Mouse (Mus musculus) cerebellum, adult 9-11 months (tissue): ENCODE measurements around the gene Snai1.
A peak's percentile ranks its signal among the peaks of the same experiment; 100 is the strongest.

Experiments used
- DNase-seq: peaks from one replicate; pipeline ENCODE4 v3.0.0; 2022

Snai1 gene

GRCm38 (mm10) chr2:167537476-167538297, at the start of gene Snai1:
TSS of gene Snai1 (plus strand) at chr2:167538195.
- DNase-seq, result peak; percentile 90

DNA sequence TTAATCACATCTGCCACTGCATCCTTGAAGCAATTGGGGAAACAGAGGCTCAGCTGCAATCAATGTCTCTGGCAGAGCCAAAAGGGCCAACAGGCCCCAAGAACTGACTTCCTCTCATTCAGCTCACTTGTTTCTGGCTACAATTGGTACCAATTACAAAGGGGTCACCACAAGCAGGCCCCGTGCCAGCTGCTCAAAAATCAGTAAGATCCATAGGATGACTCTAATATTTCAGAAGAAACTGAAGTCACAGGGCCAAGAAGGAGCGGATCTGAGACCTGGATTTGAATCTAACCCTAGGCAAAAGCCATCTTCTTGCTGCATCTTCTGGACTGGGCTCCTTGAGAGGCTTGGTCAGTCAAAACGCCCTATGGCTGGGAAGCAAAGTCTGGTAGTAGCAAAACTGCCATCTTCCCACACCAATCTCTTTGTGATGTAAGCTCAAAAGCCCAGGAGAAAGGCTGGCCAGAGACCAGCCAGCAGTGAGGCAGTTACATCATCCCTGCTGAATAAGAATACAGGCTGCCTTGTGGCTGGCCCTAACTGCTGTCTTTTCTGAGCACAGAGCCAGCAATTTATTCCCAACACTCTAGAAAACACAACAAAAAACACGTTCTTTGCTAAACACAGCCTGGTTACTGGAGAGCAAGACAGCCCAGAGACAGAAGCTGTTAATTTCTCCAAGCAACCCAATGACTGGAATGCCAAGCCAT, 47.0 kb upstream of the Snai1 start:
- peak; percentile 67 for DNase-seq

GRCm38 (mm10) chr2:167491757-167492708, 46.0 kb upstream of the Snai1 start, which contains the start of gene Rnf114:
TSS of gene Rnf114 (plus strand) at chr2:167492645.
- DNase-seq, result peak; percentile 77

GRCm38 (mm10) chr2:167492713-167493636, 45.0 kb upstream of the Snai1 start, which contains the start of gene Spata2:
TSS of gene Spata2 (minus strand) at chr2:167492887.
- DNase-seq, result peak; percentile 94

GRCm38 (mm10) chr2:167496437-167496836, 41.6 kb upstream of the Snai1 start:
- no peak for DNase-seq

DNA sequence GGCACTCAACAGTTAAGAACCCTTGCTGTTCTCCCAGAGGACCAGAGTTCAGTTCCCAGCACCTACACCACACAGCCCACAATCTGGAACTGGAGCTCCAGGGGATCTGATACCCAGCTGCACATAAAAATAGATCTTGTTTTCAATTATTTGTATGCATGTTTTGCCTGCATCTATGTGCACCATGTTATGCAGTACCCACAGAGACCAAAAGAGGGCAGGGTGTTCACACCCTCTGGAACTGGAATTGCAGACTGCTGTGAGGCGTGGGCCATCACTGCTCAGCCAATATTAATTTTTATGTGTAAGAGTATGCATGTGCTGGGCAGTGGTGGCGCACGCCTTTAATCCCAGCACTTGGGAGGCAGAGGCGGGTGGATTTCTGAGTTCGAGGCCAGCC, 40.7 kb upstream of the Snai1 start:
- DNase-seq, result no peak

DNA sequence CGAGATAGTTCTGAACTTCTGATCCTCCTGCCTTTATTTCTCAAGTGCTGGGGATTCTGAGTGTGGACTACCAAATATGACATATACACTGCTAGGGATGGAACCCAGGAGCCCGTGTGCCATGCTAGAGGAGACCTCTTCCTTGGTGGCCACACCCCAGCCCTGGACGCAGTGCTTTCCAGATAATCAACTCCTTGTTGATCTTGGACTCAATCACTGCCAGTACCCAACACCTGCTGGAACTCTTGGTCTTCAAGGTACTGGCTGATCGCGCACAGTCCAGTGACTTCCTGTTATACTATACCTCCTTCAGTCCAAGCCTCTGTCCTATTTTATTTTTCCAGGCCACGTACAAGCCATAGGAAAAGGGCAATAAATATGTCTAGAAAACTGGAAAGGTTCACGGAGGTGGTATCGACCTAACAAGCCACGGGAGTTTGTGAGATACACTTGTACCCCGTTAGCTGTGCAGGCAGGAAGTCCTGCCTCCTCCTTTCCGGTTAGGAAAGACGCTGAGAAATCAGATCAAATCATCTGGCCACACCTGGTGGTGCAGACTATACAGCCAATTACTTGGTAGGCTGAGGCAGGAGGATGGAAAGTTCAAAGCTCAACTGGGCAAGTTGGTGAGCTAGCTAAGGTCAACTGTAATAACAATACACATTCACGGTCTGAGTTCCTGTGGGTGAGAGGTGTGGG, 35.3 kb upstream of the Snai1 start:
- peak; percentile 55 for DNase-seq

DNA sequence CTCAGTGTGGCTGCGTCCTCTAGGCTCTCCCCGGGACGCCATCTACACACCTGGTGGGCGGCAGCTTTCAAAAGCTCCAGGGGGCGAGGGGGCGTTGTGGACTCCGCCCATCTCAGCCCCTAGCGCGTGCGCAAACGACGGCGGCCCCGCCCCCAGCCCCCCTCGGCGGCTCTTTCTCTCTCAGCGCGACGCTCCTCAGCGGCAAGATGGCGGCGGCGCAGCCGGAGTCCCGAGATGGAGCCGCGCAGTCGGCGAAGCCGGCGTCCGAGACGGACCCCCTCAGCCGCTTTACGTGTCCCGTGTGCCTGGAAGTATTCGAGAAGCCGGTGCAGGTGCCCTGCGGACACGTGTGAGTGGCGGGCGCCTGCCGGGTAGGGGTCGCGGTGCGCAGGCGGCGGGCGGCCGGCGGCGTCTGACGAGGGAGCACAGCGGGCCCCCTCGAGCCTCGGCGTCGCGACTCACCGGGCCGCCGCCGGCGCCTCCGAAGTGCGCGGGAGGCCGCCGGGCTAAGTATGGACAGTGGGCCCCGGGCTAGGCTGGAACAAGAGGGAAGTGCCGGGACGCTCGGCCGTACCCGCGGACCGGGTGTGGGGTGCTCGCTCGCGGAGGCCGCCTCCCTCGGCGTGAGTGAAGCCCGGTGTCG, 34.6 kb upstream of the Snai1 start:
- peak; percentile 88 for DNase-seq

DNA sequence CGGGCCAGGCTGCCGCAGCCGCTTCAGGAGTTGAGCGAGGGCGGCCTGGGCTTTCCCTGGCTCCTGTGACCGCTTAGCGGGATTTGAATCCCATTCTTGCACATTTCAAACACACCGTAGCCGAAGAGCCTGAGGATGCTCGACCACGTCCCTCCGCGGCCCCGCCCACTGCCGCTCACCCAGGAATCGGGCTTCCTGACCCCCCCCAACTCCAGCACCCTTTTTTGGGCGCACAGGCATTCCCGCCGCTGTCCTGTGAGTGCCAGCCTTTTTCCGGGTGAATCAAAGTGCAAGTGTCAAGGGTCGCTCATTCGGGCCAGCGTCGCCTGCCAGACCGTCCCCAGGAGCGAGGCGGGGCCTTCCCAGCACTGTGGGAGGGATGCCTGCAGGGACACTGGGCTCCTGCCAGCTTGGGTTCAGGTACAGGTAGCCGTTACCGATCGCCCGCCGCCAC, 34.1 kb upstream of the Snai1 start:
- peak; percentile 77 for DNase-seq

DNA sequence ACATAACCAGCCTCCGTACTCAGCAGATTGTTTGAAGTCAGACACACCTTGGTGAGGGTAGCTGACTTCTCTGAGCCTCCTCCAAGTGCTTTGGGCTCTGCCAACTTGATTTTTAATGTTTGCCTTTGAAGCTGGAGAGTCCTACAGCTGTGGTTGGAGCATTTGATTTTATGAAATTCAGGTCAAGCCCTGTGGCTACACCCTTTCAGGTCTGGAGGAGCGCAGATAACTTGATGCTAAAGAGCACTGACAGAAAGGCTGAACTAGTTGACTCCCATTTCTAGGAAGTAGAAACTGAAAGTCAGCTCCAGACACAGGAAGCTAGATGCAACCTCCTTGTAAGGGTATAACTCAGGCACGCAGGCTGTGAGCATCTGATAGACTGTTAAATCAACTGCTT, 32.9 kb upstream of the Snai1 start:
- DNase-seq, result peak; percentile 23

GRCm38 (mm10) chr2:167506546-167507260, 31.3 kb upstream of the Snai1 start:
- peak; percentile 23 for DNase-seq

DNA sequence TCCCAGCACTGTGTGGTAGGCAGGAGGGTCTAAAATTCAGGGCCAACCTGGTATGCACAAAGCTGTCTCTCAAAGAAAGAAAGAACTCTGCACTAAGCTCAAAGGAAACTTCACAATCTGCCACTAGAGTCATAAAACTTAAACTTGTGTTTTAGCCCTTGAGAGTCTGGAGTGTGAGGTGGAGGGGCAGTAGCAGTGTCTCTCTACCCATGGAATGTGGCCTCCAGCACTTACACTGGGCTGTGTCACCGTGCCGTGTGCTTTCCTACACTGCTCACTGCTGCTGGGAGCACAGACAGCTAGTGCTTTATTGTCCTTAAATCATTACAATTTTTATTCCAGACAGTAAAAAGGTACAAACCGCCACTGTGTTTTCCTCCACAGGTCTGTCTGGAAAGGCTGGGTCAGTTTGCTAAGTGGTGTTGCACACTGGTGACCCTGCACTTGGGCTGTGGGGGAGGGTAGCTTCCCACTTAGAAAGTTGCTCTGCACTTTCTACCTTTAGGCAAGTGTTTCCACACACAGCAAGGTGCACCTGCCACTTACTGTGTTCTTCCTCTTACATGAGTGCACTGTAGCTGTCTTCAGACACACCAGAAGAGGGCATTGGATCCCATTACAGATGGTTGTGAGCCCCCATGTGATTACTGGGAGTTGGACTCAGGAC, 30.1 kb upstream of the Snai1 start:
- DNase-seq, result peak; percentile 16

DNA sequence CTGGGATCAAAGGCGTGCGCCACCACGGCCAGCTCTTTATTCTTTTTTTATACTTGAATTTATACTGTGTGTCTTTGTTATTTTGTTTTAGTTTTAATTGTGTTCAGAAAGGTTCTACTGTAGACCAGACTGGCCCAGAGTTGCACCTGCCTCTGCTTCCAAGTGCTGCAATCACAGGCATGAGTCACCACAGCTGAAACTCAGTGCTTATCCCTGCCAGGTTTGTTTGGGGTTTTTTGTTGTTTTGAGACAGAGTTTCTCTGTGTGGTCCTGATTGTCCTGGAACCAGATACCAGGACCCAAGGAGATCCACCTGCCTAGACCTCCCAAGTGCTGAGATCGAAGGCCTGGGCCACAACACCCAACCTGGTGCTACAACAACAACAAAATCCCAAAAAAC, 29.4 kb upstream of the Snai1 start:
- peak; percentile 7 for DNase-seq

DNA sequence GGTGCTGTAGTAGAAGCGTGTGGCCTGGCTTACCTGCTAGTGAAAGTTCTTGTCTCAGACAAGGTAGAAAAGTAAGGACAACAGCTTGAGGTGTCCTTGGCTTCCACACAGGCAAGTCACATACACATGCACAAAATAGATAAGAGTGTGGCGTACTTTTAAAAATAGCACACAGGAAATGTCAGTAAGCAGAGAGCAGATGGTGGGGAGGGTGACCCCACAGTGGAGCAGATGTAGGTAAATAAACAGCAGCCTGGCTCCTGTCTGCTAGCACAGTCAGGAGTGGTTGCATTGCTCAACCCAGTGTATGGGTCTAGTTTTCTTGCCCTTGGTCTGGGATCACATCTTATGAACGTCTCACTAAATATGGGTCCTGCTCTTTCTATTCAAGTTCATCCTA, 27.5 kb upstream of the Snai1 start:
- DNase-seq, result peak; percentile 5

DNA sequence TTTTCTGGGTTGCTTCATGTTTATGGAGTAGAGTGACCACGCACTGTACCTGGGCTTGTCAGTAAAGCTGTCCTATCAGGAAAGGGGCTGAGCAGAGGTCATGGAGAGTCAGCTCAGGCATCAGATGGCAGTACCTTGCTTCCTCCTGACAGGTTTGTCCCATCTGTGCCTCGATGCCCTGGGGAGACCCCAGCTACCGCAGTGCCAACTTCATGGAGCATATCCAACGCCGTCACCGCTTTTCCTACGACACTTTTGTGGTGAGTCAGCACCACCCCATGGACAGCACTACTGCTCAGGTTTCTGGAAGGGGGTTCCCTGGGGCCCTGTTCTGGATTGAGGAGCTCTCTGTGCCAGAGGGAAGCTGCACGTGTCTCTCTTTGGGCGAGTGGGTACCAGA, 25.6 kb upstream of the Snai1 start:
- DNase-seq, result peak; percentile 41

GRCm38 (mm10) chr2:167512970-167513369, 25.0 kb upstream of the Snai1 start:
- DNase-seq, result peak; percentile 25

DNA sequence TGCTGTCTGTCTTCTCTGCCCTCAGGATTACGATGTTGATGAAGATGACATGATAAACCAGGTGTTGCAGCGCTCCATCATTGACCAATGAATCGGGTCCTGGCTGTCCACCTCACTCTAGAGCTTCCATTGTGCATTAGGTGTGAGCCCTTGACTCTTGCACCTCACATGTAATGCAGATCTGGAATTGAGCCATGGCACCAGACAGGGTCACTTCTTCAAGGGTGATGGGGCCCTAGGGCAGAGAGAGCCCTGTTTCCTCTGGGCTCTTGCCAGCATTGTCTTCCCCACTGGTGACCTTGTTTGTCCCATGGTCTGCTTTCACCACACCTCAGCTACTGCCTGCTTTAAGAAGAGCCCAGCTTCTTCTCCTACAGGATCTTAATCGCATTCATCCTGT, 23.4 kb upstream of the Snai1 start:
- DNase-seq, result peak; percentile 26

DNA sequence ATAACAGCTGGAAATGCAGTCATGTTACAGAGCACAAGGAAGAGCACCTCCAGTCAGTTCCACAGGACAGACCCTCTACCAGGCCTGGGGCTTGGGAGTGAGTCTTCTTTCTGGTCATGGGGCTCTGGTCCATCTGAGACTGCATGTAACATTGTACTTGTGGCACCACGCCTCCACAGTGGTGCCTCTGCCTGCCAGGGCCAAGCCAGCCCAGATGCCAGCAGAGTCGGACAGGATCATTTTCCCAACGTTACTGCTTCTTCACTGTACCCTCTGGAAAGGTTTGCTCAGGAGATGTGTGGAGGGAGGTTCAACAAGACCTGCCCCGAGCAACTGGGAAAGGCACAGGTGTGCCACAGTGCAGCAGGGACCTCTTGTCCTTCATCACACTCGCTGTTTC, 22.3 kb upstream of the Snai1 start:
- DNase-seq, result no peak

- DNase-seq, result no peak
Measured at GRCm38 (mm10) chr2:167519606-167520252, 18.3 kb upstream of the Snai1 start.
